Mouse (Mus musculus) bone marrow macrophage, adult 2 months (primary cell): ENCODE results near the gene Upk3b. TPM values are rescaled to one million over a fixed set of nuclear protein-coding genes. Genes with fewer than 3 reads are reported as not detected.
"Not testable (repeated sequence)": the region's sequence is repeated elsewhere in the genome, so short reads cannot be mapped to it uniquely, and the experiment has no call there.

ENCODE experiments used
- H3K27ac ChIP-seq: 2 replicates; pipeline ENCODE4 v1.5.1; 2012; ENCODE audit warnings: low read depth, low read length; ENCODE audit not compliant: insufficient read depth
- H3K4me1 ChIP-seq: 2 replicates; pipeline ENCODE4 v1.6.1; 2012; ENCODE audit warnings: low read length; ENCODE audit not compliant: control insufficient read depth, insufficient read depth
- H3K4me3 ChIP-seq: 2 replicates; pipeline ENCODE4 v1.5.1; 2012; ENCODE audit warnings: mild to moderate bottlenecking, low read length, moderate library complexity; ENCODE audit not compliant: insufficient read depth
- CTCF ChIP-seq: IDR thresholded peaks from 2 replicates; pipeline ENCODE4 v1.5.1; 2012; ENCODE audit warnings: low read depth, mild to moderate bottlenecking, low read length, moderate library complexity
- POLR2A ChIP-seq: IDR thresholded peaks from 2 replicates; pipeline ENCODE4 v1.6.1; 2012; ENCODE audit warnings: mild to moderate bottlenecking, low read depth, low read length, borderline replicate concordance
- polyA plus RNA-seq: library from polyadenylated mRNA; stranded (reverse); fragments of >200 nt; gene quantifications from 2 replicates; pipeline ENCODE4 v1.2.4, GENCODE M21; 2012; ENCODE audit not compliant: missing spikeins, insufficient read depth, insufficient read length

Upk3b gene
- polyA plus RNA-seq, 1 experiment = not detected

GRCm38 (mm10) chr5:136051231-136052085 lies 13.2 kb downstream of the Upk3b start:
- Histone ChIP-seq H3K4me1 (no peaks in the 10 kb centered on the region), H3K27ac (no peak overlapping the region), H3K4me3 (no peak overlapping the region)
- no peak for TF ChIP-seq POLR2A
- no peak for TF ChIP-seq CTCF

GRCm38 (mm10) chr5:136052861-136053655 lies 14.8 kb downstream of the Upk3b start:
- no peaks in the 10 kb centered on the region for H3K4me1 ChIP-seq
- TF ChIP-seq POLR2A = no peak
- TF ChIP-seq CTCF = no peak

GRCm38 (mm10) chr5:136054301-136055077 lies 16.2 kb downstream of the Upk3b start, which contains the start of gene Upk3bl:
TSS of gene Upk3bl (plus strand) at chr5:136054492.
- Histone ChIP-seq H3K27ac (no peak within 1 kb of the TSS), H3K4me3 (no peak within 1 kb of the TSS), H3K4me1 (no peaks in the 10 kb centered on the region)
- TF ChIP-seq CTCF (no peak), POLR2A (no peak)

More at GRCm38 (mm10) chr5:136052861-136053655, 14.8 kb downstream of the Upk3b start:
- Histone ChIP-seq H3K4me3 (no peak overlapping the region), H3K27ac (no peak overlapping the region)

GRCm38 (mm10) chr5:136056062-136056461 lies 17.8 kb downstream of the Upk3b start:
- Histone ChIP-seq H3K4me3 (no peak overlapping the region), H3K27ac (no peak overlapping the region), H3K4me1 (no peaks in the 10 kb centered on the region)
- TF ChIP-seq POLR2A (no peak), CTCF (no peak)

- Histone ChIP-seq H3K27ac (no peak overlapping the region), H3K4me1 (no peaks in the 10 kb centered on the region), H3K4me3 (no peak overlapping the region)
- TF ChIP-seq CTCF (no peak), POLR2A (no peak)
Measured at GRCm38 (mm10) chr5:136057085-136057484, 18.8 kb downstream of the Upk3b start.

- Histone ChIP-seq H3K27ac (no peak overlapping the region), H3K4me3 (no peak overlapping the region), H3K4me1 (no peaks in the 10 kb centered on the region)
- TF ChIP-seq CTCF (peak; percentile 94), POLR2A (no peak)
Measured at GRCm38 (mm10) chr5:136061567-136061966, 23.3 kb downstream of the Upk3b start.

GRCm38 (mm10) chr5:136063920-136064319 lies 25.6 kb downstream of the Upk3b start:
- TF ChIP-seq CTCF (no peak), POLR2A (no peak)
- Histone ChIP-seq H3K4me3 (no peak overlapping the region), H3K4me1 (peaks cover 3% of the 10 kb centered on the region), H3K27ac (no peak overlapping the region)

GRCm38 (mm10) chr5:136066404-136067148 lies 28.3 kb downstream of the Upk3b start:
- not testable (repeated sequence) for H3K27ac ChIP-seq, H3K4me3 ChIP-seq
- H3K4me1 ChIP-seq = peaks cover 17% of the 10 kb centered on the region

GRCm38 (mm10) chr5:136069411-136069810 lies 31.1 kb downstream of the Upk3b start:
- Histone ChIP-seq H3K27ac (no peak overlapping the region), H3K4me1 (peaks cover 17% of the 10 kb centered on the region), H3K4me3 (no peak overlapping the region)
- TF ChIP-seq POLR2A = no peak
- peak; percentile 18; the same call in 1 of the 2 replicates for TF ChIP-seq CTCF
